In genomic region chr10:59013618-59014017, GRCm38 (mm10) we compare ENCODE assay signal across 18 mouse cellular contexts.
DNase-seq lines count a peak whose midpoint lies in the region; ATAC-seq lines count a peak whose summit lies in the region.
"Had no signal": no experiment of that assay in that cellular context is flagged by ENCODE, and none has a peak within 500 bp of the region (broad histone marks: within the 10 kb centered on the region; RNA-seq: fewer than 3 reads in every experiment).

No protein-coding gene starts in this region.

- H3K4me1 ChIP-seq in forebrain, embryonic 14.5 days (ENCODE audit: control insufficient read depth, insufficient read depth, low read length) = no peaks in the 10 kb centered on the region
- H3K4me1 ChIP-seq in forebrain, embryonic 12.5 days = no peaks in the 10 kb centered on the region
- H3K4me1 ChIP-seq in hindbrain, embryonic 16.5 days (ENCODE audit: control insufficient read depth, insufficient read depth, low read depth, low read length) = no peaks in the 10 kb centered on the region
- H3K4me1 ChIP-seq in hindbrain, embryonic 13.5 days (replicated peaks) = no peaks in the 10 kb centered on the region
- 0 out of 2 replicates have a peak, but pooled peaks cover 2% of the 10 kb centered on the region for H3K4me1 ChIP-seq in forebrain, embryonic 16.5 days (replicated peaks; ENCODE audit: control insufficient read depth, insufficient read depth, low read length)
- H3K4me1 ChIP-seq: embryonic facial prominence, embryonic 12.5 days; heart, embryonic 12.5 days; intestine, embryonic 15.5 days had no signal

- H3K27ac ChIP-seq in forebrain, embryonic 14.5 days (ENCODE audit: low read depth, low read length) = peak overlapping the region; percentile 27; the same call in 1 of the 2 replicates
- no peak overlapping the region for H3K27ac ChIP-seq in forebrain, embryonic 12.5 days
- no peak overlapping the region for H3K27ac ChIP-seq in hindbrain, embryonic 16.5 days (ENCODE audit: low read depth, low read length)
- H3K27ac ChIP-seq in hindbrain, embryonic 13.5 days = no peak overlapping the region
- no peak overlapping the region for H3K27ac ChIP-seq in forebrain, embryonic 16.5 days (ENCODE audit: low read length)
- H3K27ac ChIP-seq: embryonic facial prominence, embryonic 12.5 days; gastrocnemius, adult 2 months; intestine, embryonic 15.5 days had no signal

- H3K9ac ChIP-seq in forebrain, embryonic 14.5 days (ENCODE audit: low read length) = no peak overlapping the region
- H3K9ac ChIP-seq in forebrain, embryonic 12.5 days = no peak overlapping the region
- no peak overlapping the region for H3K9ac ChIP-seq in hindbrain, embryonic 16.5 days (ENCODE audit: low read depth, low read length)
- no peak overlapping the region for H3K9ac ChIP-seq in hindbrain, embryonic 13.5 days
- no peak overlapping the region for H3K9ac ChIP-seq in forebrain, embryonic 16.5 days (replicated peaks; ENCODE audit: low read depth, low read length)
- H3K9ac ChIP-seq: embryonic facial prominence, embryonic 12.5 days; heart, embryonic 12.5 days; intestine, embryonic 15.5 days had no signal

- no peak overlapping the region for H3K4me2 ChIP-seq in forebrain, embryonic 14.5 days (ENCODE audit: low read length)
- H3K4me2 ChIP-seq in forebrain, embryonic 12.5 days = no peak overlapping the region
- no peak overlapping the region for H3K4me2 ChIP-seq in hindbrain, embryonic 16.5 days (ENCODE audit: low read length)
- no peak overlapping the region for H3K4me2 ChIP-seq in hindbrain, embryonic 13.5 days
- H3K4me2 ChIP-seq in forebrain, embryonic 16.5 days (ENCODE audit: low read length) = no peak overlapping the region
- H3K4me2 ChIP-seq: embryonic facial prominence, embryonic 12.5 days; heart, embryonic 12.5 days; intestine, embryonic 15.5 days had no signal

- no peaks in the 10 kb centered on the region for H3K27me3 ChIP-seq in forebrain, embryonic 14.5 days (replicated peaks; ENCODE audit: control insufficient read depth, insufficient read depth, low read length)
- no peaks in the 10 kb centered on the region for H3K27me3 ChIP-seq in forebrain, embryonic 12.5 days
- H3K27me3 ChIP-seq in hindbrain, embryonic 16.5 days (replicated peaks; ENCODE audit: control insufficient read depth, insufficient read depth, low read length) = no peaks in the 10 kb centered on the region
- H3K27me3 ChIP-seq in hindbrain, embryonic 13.5 days = no peaks in the 10 kb centered on the region
- no peaks in the 10 kb centered on the region for H3K27me3 ChIP-seq in forebrain, embryonic 16.5 days (replicated peaks; ENCODE audit: control insufficient read depth, insufficient read depth, low read length)
- H3K27me3 ChIP-seq: embryonic facial prominence, embryonic 12.5 days; heart, embryonic 12.5 days; intestine, embryonic 15.5 days had no signal

- peaks cover 6% of the 10 kb centered on the region; the same call in 1 of the 2 replicates for H3K9me3 ChIP-seq in forebrain, embryonic 14.5 days (replicated peaks; ENCODE audit: control insufficient read depth, low read length)
- no peaks in the 10 kb centered on the region for H3K9me3 ChIP-seq in forebrain, embryonic 12.5 days
- H3K9me3 ChIP-seq in hindbrain, embryonic 16.5 days (ENCODE audit: control insufficient read depth, low read length) = no peaks in the 10 kb centered on the region
- H3K9me3 ChIP-seq in hindbrain, embryonic 13.5 days = peaks cover 4% of the 10 kb centered on the region; the same call in 1 of the 2 replicates
- 0 out of 2 replicates have a peak, but pooled peaks cover 4% of the 10 kb centered on the region for H3K9me3 ChIP-seq in forebrain, embryonic 16.5 days (ENCODE audit: control insufficient read depth, low read length)
- H3K9me3 ChIP-seq: embryonic facial prominence, embryonic 12.5 days; heart, embryonic 12.5 days; intestine, embryonic 15.5 days had no signal

- no peak overlapping the region for H3K4me3 ChIP-seq in forebrain, embryonic 14.5 days (ENCODE audit: low read depth, low read length)
- H3K4me3 ChIP-seq in forebrain, embryonic 12.5 days (replicated peaks) = no peak overlapping the region
- no peak overlapping the region for H3K4me3 ChIP-seq in hindbrain, embryonic 16.5 days (ENCODE audit: low read length)
- H3K4me3 ChIP-seq in hindbrain, embryonic 13.5 days = no peak overlapping the region
- no peak overlapping the region for H3K4me3 ChIP-seq in forebrain, embryonic 16.5 days (replicated peaks; ENCODE audit: low read length)
- H3K4me3 ChIP-seq: embryonic facial prominence, embryonic 12.5 days; gastrocnemius, adult 2 months; heart, embryonic 12.5 days; intestine, embryonic 15.5 days had no signal

- peak; percentile 81 for ATAC-seq in forebrain, embryonic 14.5 days
- no peak for ATAC-seq in forebrain, embryonic 12.5 days (ENCODE audit: low FRiP score)
- ATAC-seq in hindbrain, embryonic 16.5 days = peak; percentile 48
- no peak for ATAC-seq in hindbrain, embryonic 13.5 days (ENCODE audit: low FRiP score)
- ATAC-seq in forebrain, embryonic 16.5 days = peak; percentile 36; the same call in 1 of the 2 replicates
- ATAC-seq: activated CD4-positive, CD25-positive, alpha-beta regulatory T cell, adult 4 months; intestine, embryonic 15.5 days; Patski had no signal

- no peaks in the 10 kb centered on the region for H3K36me3 ChIP-seq in forebrain, embryonic 14.5 days (ENCODE audit: control insufficient read depth, insufficient read depth, low read length)
- no peaks in the 10 kb centered on the region for H3K36me3 ChIP-seq in forebrain, embryonic 12.5 days (replicated peaks)
- no peaks in the 10 kb centered on the region for H3K36me3 ChIP-seq in hindbrain, embryonic 16.5 days (ENCODE audit: control insufficient read depth, insufficient read depth, low read length)
- no peaks in the 10 kb centered on the region for H3K36me3 ChIP-seq in hindbrain, embryonic 13.5 days
- H3K36me3 ChIP-seq in forebrain, embryonic 16.5 days (ENCODE audit: control insufficient read depth, insufficient read depth) = no peaks in the 10 kb centered on the region
- H3K36me3 ChIP-seq: embryonic facial prominence, embryonic 12.5 days; heart, embryonic 12.5 days; intestine, embryonic 15.5 days had no signal

- WGBS in forebrain, embryonic 14.5 days = 53% methylated on average over 9 of the region's 9 CpGs
- 70% methylated on average over 9 of the region's 9 CpGs for WGBS in forebrain, embryonic 12.5 days
- WGBS in hindbrain, embryonic 16.5 days = 73% methylated on average over 9 of the region's 9 CpGs
- 78% methylated on average over 9 of the region's 9 CpGs for whole genome bisulfite sequencing in hindbrain, embryonic 13.5 days
- 46% methylated on average over 9 of the region's 9 CpGs for WGBS in forebrain, embryonic 16.5 days

- DNase-seq in forebrain, embryonic 14.5 days (ENCODE audit: low spot score) = peak; percentile 54
- no peak for DNase-seq in cerebellum, adult 9-10 months
- DNase-seq: adrenal gland, postnatal 14 days; cerebellum, adult 2 months; cerebellum, postnatal 14 days; embryo, embryonic 11 days; gastrocnemius, adult 2 months; gastrocnemius, postnatal 25 days; kidney, adult 18-20 months had no signal

Comparison
In these comparisons a context has a peak if more than half of its experiments do, and no peak if none do; other contexts are left out.
1. ATAC-seq: peak in forebrain, embryonic 14.5 days (single experiment), hindbrain, embryonic 16.5 days (single experiment) and forebrain, embryonic 16.5 days (single experiment); none in forebrain, embryonic 12.5 days (single experiment) and hindbrain, embryonic 13.5 days (single experiment).